Mouse (Mus musculus) neural tube, embryonic 13.5 days (tissue): ENCODE measurements around the gene Myo3b. TPM values are rescaled to one million over a fixed set of nuclear protein-coding genes. Genes with fewer than 3 reads are reported as not detected.

Experiments used
- ATAC-seq: fragments of 200-750 bp; cut with Nextera tagmentation; 2 replicates; pipeline ENCODE4 v1.8.0; 2017; ENCODE audit warnings: low read depth, mild to moderate bottlenecking, moderate TSS enrichment, moderate library complexity
- H3K27ac ChIP-seq: fragments of 300-500 bp; sonication (generic); replicated peaks from 2 replicates; pipeline ENCODE4 v1.5.1; 2015; ENCODE audit warnings: moderate library complexity, mild to moderate bottlenecking, inconsistent platforms
- H3K27me3 ChIP-seq: fragments of 300-500 bp; sonication (generic); 2 replicates; pipeline ENCODE4 v1.6.1; 2015; ENCODE audit warnings: mild to moderate bottlenecking, inconsistent platforms
- H3K36me3 ChIP-seq: fragments of 300-500 bp; sonication (generic); 2 replicates; pipeline ENCODE4 v1.6.1; 2015; ENCODE audit warnings: mild to moderate bottlenecking, inconsistent platforms
- H3K4me1 ChIP-seq: fragments of 300-500 bp; sonication (generic); replicated peaks from 2 replicates; pipeline ENCODE4 v1.6.1; 2015; ENCODE audit warnings: inconsistent platforms
- H3K4me2 ChIP-seq: fragments of 300-500 bp; sonication (generic); 2 replicates; pipeline ENCODE4 v1.6.1; 2015; ENCODE audit warnings: inconsistent platforms, mild to moderate bottlenecking, moderate library complexity
- H3K4me3 ChIP-seq: fragments of 300-500 bp; sonication (generic); 2 replicates; pipeline ENCODE4 v1.5.1; 2015; ENCODE audit warnings: mild to moderate bottlenecking, inconsistent platforms
- H3K9ac ChIP-seq: fragments of 300-500 bp; sonication (generic); 2 replicates; pipeline ENCODE4 v1.6.1; 2015; ENCODE audit warnings: moderate library complexity, mild to moderate bottlenecking, inconsistent platforms
- H3K9me3 ChIP-seq: fragments of 300-500 bp; sonication (generic); 2 replicates; pipeline ENCODE4 v1.6.1; 2016; ENCODE audit warnings: inconsistent platforms
- WGBS: fragments of 180-500 bp; shearing (Covaris S2); methylation state at CpG from one replicate; pipeline ENCODE4 v1.1.7; 2015; 5-methylcytosine and 5-hydroxymethylcytosine counted together
- polyA plus RNA-seq: library from polyadenylated mRNA; unstranded; fragments of >200 nt; fragmentation: Nextera tagmentation; extraction: Ambion mirVana; gene quantifications from 2 replicates; pipeline ENCODE4 v1.2.1, GENCODE M21; 2015

Myo3b gene
- polyA plus RNA-seq, 1 experiment from 2014 or later = 0.04 TPM

DNA sequence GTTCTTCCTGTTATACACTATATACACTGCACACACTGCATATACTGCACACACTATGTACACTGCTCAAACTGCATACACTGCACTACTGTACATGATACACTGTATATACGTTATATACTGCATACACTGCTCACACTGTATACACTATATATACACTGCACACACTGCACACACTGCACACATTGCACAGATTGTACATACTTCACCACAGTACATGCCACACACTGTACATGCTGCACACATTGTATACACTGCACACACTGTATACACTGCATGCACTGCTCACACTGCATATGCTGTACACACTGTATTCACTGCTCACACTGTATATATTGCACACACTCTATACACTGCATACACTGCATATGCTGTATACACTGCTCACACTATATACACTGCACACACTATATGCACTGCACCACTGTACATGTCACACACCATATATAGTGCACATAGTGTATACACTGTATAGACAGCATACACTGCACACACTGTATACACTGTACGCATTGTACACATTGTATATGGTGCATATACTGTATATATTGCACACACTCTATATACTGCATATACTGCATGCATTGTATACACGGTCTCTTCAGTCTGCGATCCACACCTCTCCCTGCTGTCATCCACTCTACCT, 104.7 kb downstream of the Myo3b start:
- Histone ChIP-seq H3K36me3 (no peaks in the 10 kb centered on the region), H3K27me3 (no peaks in the 10 kb centered on the region), H3K27ac (no peak overlapping the region), H3K9ac (no peak overlapping the region), H3K4me3 (no peak overlapping the region), H3K9me3 (no peaks in the 10 kb centered on the region), H3K4me1 (no peaks in the 10 kb centered on the region), H3K4me2 (no peak overlapping the region)
- peak; percentile 65; the same call in 1 of the 2 replicates for ATAC-seq
- WGBS = 91% methylated on average over 4 of the region's 4 CpGs

DNA sequence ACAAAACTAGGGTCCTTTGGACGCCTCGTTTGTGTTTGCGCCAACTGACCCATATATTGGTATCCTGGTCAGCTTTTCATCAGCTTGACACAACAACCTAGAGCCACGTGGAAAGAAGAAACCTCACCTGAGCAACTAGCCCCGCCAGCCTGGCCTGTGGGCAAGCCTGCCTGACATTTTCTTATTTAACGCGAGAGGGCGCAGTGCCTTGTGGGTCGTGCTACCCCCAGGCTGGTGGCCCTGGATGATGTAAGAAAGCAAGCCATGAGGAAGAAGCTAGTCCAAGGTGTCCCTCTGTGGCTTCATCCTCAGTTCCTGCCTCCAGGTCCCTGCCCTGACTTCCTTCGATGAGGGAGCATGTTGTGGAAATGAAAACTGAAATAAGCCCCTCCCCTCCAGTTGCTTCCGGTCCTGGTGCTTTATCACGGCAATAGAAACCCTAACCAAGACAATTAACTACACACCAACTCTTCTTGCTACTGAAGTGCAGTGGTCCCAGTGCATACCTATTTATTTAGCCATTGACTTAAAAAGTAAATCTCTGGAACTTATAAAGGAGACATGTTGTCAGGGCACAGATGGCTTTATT, 108.2 kb downstream of the Myo3b start:
- ATAC-seq = no peak
- Histone ChIP-seq H3K9ac (no peak overlapping the region), H3K4me2 (no peak overlapping the region), H3K27ac (no peak overlapping the region), H3K4me1 (peaks cover 11% of the 10 kb centered on the region; the same call in 1 of the 2 replicates), H3K9me3 (no peaks in the 10 kb centered on the region), H3K4me3 (no peak overlapping the region), H3K27me3 (no peaks in the 10 kb centered on the region), H3K36me3 (no peaks in the 10 kb centered on the region)
- WGBS = 59% methylated on average over 12 of the region's 12 CpGs

GRCm38 (mm10) chr2:70148821-70149510, 110.0 kb downstream of the Myo3b start:
- ATAC-seq = no peak

DNA sequence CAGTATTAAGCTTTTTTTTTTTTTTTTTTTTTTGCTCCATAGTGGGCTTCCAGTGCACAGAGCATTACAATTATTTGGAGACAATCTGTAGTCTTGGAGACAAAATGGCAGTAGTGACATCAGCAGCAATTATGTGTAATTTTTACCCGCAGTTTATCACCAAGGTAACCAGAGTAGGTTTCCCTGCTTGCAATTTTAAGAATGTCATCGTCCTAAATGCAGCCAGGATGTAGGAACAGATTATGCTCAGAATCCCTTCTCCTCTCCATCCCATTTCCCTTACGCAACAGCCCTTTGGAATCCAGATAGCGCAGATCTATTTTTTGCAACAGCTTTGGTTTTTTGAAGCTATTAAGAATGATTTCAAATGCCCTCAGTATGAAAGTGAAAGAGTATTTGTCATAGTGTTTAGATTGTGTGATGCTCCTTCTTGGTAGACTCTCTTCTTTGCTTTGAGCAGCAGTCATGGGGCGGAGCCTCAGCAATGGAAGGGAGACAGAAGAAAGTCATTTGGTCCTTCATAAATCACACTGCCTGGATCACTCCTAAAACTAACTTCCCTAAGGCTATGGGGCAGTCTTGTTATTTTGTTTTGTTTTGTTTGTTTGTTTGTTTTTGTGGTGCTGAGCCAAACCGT, 111.6 kb downstream of the Myo3b start:
- 0 out of 2 replicates have a peak, but pooled peaks cover 4% of the 10 kb centered on the region for H3K27me3 ChIP-seq
- no peaks in the 10 kb centered on the region for H3K9me3 ChIP-seq
- WGBS = 72% methylated on average over 6 of the region's 6 CpGs
- H3K36me3 ChIP-seq = no peaks in the 10 kb centered on the region
- H3K4me3 ChIP-seq = no peak overlapping the region
- H3K4me1 ChIP-seq = peaks cover 19% of the 10 kb centered on the region
- no peak overlapping the region for H3K4me2 ChIP-seq
- no peak for ATAC-seq
- no peak overlapping the region for H3K27ac ChIP-seq
- H3K9ac ChIP-seq = no peak overlapping the region

More at GRCm38 (mm10) chr2:70148821-70149510, 110.0 kb downstream of the Myo3b start:
- no peak overlapping the region for H3K4me2 ChIP-seq
- no peak overlapping the region for H3K9ac ChIP-seq
- 68% methylated on average over 13 of the region's 13 CpGs for WGBS
- peaks cover 11% of the 10 kb centered on the region; the same call in 1 of the 2 replicates for H3K4me1 ChIP-seq
- no peaks in the 10 kb centered on the region for H3K36me3 ChIP-seq
- H3K9me3 ChIP-seq = no peaks in the 10 kb centered on the region
- 0 out of 2 replicates have a peak, but pooled peaks cover 4% of the 10 kb centered on the region for H3K27me3 ChIP-seq
- no peak overlapping the region for H3K27ac ChIP-seq
- no peak overlapping the region for H3K4me3 ChIP-seq

- no peaks in the 10 kb centered on the region for H3K9me3 ChIP-seq
- no peak for ATAC-seq
- H3K4me3 ChIP-seq = no peak overlapping the region
- H3K9ac ChIP-seq = no peak overlapping the region
- no peak overlapping the region for H3K27ac ChIP-seq
- H3K27me3 ChIP-seq = 0 out of 2 replicates have a peak, but pooled peaks cover 4% of the 10 kb centered on the region
- no peak overlapping the region for H3K4me2 ChIP-seq
- no peaks in the 10 kb centered on the region for H3K36me3 ChIP-seq
- H3K4me1 ChIP-seq = peaks cover 22% of the 10 kb centered on the region
- 77% methylated on average over 3 of the region's 3 CpGs for WGBS
Observed at GRCm38 (mm10) chr2:70151930-70152329, 113.0 kb downstream of the Myo3b start.

DNA sequence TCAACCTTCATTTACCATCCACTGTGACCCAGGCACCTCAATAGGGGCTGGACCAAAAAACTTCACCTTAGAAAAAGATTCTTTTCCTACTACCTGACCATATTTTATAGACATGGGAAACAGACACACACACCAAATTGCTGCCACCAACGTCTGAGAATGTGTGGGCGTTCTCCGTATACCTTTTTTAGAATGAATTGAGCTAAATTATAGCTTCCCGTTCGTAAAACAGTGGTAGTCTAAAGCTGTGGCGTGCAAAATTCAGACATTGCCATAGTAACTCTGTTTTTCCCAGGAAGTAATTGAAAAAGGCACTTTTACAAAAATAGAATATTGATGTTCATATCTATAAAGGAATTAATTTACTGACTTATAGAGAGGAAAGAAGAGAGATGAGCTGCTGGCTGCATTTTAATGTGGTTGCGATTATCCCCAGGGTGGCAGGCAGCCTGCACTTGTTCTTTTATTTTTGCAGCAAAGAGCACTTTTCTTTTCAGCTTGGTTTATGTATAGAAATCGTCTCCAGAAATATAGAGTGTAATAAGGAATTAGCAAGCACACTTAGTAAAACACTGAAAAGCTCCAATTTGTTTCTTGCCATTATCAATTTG, 116.4 kb downstream of the Myo3b start:
- peak overlapping the region; percentile 49; the same call in 1 of the 2 replicates for H3K27ac ChIP-seq
- ATAC-seq = no peak

GRCm38 (mm10) chr2:70159543-70159942, 120.6 kb downstream of the Myo3b start:
- Histone ChIP-seq H3K9me3 (no peaks in the 10 kb centered on the region), H3K4me2 (no peak overlapping the region), H3K4me1 (peaks cover 20% of the 10 kb centered on the region), H3K9ac (no peak overlapping the region), H3K36me3 (no peaks in the 10 kb centered on the region), H3K4me3 (no peak overlapping the region), H3K27me3 (no peaks in the 10 kb centered on the region), H3K27ac (peak overlapping the region; percentile 64)
- WGBS = 23% methylated on average over 8 of the region's 8 CpGs
- ATAC-seq = peak; percentile 50; the same call in 1 of the 2 replicates

More for the DNA sequence above, 116.4 kb downstream of the Myo3b start:
- 0 out of 2 replicates have a peak, but pooled peaks cover 4% of the 10 kb centered on the region for H3K27me3 ChIP-seq
- peaks cover 30% of the 10 kb centered on the region for H3K4me1 ChIP-seq
- no peak overlapping the region for H3K9ac ChIP-seq
- H3K4me2 ChIP-seq = no peak overlapping the region
- H3K36me3 ChIP-seq = no peaks in the 10 kb centered on the region
- no peak overlapping the region for H3K4me3 ChIP-seq
- 61% methylated on average over 8 of the region's 8 CpGs for WGBS
- no peaks in the 10 kb centered on the region for H3K9me3 ChIP-seq

DNA sequence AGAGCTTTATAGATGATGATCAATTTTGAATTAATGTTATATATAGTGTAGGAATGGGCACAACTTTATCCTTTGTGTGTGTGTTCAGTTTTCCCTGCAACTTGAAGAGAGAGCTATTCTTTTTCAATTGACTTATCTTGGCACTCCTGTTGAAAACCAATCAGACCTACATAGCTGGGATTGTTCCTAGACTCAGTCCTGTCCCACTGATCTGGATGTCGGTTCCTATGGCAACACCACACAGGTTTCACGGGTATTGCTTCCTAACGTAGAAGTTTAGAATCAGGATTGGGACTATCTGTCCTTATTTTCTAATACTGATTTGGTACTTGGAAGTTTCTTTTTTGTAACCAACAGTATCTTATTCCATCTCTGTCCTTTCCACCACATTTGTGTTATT, 127.3 kb downstream of the Myo3b start:
- no peak overlapping the region for H3K4me2 ChIP-seq
- H3K9me3 ChIP-seq = no peaks in the 10 kb centered on the region
- no peak overlapping the region for H3K27ac ChIP-seq
- no peak for ATAC-seq
- no peak overlapping the region for H3K9ac ChIP-seq
- no peak overlapping the region for H3K4me3 ChIP-seq
- H3K4me1 ChIP-seq = peaks cover 13% of the 10 kb centered on the region
- H3K36me3 ChIP-seq = no peaks in the 10 kb centered on the region
- no peaks in the 10 kb centered on the region for H3K27me3 ChIP-seq
- 61% methylated on average over 3 of the region's 3 CpGs for WGBS

DNA sequence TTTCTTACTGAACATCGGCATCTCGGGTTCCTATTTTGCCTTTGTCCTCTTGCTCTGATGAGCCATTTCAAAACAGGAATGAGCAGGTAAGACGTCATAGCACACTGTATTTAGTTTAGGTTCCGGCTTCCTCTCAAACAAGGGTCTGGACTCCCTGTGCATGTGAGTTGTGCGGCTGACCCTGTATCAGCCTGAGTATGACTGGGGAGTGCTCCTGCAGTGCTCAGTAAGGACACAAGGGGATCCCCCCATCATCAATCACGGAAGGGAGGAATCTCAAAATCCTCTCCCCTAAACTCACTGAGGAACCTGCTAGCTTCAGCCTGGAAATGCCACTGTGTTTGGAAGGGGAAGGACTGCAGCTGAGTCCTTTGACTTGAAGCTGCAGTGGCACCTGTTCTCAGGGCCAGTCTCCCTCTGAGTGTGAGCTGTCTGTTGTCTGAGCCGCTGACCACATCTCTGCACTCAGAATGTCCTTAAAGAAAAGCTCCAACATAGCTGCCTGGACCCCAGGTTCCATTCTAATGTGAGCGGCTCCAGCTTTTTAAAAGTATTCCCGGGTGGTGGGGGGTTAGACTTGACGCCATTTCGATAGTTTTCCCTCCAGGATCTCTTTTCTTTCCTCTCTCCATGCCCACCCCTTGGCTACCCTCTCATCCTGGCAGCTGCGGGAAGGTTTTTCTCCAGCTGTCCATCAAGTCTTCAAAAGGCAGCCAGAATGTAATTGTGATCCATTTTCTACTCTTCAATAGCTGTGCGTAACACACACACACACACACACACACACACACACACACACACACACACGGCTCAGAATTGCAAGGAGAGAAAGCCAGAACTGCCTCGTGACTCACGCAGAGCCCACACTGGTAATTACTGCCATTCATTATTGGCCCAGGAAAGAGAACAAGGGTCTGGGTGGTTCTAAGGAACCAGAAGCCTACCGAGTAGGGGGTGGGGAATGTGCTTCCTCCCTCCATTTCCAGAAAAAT, 129.3 kb downstream of the Myo3b start:
- H3K27me3 ChIP-seq = no peaks in the 10 kb centered on the region
- peaks cover 13% of the 10 kb centered on the region for H3K4me1 ChIP-seq
- H3K27ac ChIP-seq = no peak overlapping the region
- H3K36me3 ChIP-seq = no peaks in the 10 kb centered on the region
- H3K9ac ChIP-seq = no peak overlapping the region
- no peaks in the 10 kb centered on the region for H3K9me3 ChIP-seq
- H3K4me3 ChIP-seq = no peak overlapping the region
- H3K4me2 ChIP-seq = no peak overlapping the region
- no peak for ATAC-seq
- 49% methylated on average over 17 of the region's 17 CpGs for WGBS

DNA sequence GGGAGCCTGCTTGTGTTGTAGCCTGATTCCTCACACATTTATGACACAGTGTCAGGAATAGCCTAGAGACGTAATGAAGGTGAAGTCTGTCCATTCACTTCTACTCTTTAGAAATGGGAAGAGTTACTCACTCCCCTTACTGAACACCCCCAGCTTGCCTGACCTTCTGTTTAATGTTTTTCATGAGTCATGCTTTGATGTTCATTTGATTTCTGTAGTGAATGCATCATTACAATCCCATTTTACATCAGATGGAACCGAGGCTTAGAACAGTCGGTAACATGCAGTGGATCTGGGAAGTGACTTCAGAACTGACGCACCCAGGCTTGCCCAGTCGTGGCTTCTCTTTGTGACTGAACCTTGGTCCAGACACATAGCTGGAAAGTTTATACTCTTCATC, 131.5 kb downstream of the Myo3b start:
- Histone ChIP-seq H3K9ac (no peak overlapping the region), H3K4me3 (no peak overlapping the region)
- 89% methylated on average over 5 of the region's 5 CpGs for WGBS

More for the DNA sequence above, 131.5 kb downstream of the Myo3b start:
- no peak for ATAC-seq
- H3K36me3 ChIP-seq = no peaks in the 10 kb centered on the region
- H3K27me3 ChIP-seq = no peaks in the 10 kb centered on the region
- no peak overlapping the region for H3K4me2 ChIP-seq
- H3K9me3 ChIP-seq = no peaks in the 10 kb centered on the region
- H3K27ac ChIP-seq = no peak overlapping the region
- H3K4me1 ChIP-seq = peaks cover 13% of the 10 kb centered on the region
